Mouse (Mus musculus) cortical plate, adult 2 months (tissue): Measurements from ENCODE around the gene Dnhd1.

ENCODE experiments used
- CTCF ChIP-seq: fragments of 200-500 bp; IDR thresholded peaks from 2 replicates; pipeline ENCODE4 v1.5.1; 2011; ENCODE audit warnings: mild to moderate bottlenecking, control low read depth, low read length; ENCODE audit not compliant: insufficient read depth; ENCODE audit errors: extremely low read depth
- POLR2A ChIP-seq: fragments of 200-500 bp; IDR thresholded peaks from 2 replicates; pipeline ENCODE4 v1.6.1; 2011; ENCODE audit warnings: mild to moderate bottlenecking, low read length, control low read depth; ENCODE audit not compliant: insufficient read depth; ENCODE audit errors: extremely low read depth

DNA sequence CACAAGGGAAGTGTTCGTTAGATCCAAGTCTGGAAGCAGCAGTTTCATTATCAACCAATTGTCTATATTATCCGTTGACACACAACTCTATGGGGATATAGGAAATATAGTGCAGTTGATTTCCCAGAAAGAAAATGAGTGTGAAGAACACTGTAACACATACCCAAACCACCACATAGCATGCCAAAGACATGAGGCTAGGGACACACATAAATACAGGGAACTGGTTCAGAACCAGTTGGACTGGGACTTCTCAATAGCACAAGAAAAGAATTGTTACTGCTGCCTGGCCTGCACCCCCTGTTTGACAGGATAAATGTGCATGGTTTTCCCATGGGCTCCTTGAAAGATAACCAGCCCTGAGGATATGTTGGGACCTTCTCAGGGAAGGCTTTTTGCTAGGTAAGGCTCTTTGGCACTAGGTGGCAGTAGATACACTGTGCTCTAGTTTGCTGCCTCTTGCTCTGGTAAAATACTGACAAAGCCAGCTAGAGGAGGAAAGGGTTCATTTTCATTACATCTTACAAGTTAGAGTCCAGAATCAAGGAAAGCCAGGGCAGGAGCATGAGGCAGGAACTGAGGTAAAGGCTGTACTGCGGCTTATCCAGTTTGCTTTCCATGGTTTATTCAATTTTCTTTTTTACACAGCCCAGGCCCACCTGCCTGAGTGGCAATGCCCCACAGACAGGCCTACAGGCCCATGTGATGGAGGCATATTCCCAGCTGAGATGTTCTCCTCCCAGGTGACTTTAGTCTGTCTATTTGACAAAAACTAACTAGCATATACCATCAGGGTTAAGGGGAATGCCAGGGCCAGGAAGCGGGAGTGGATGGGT is 75.7 kb downstream of the Dnhd1 start:
- TF ChIP-seq CTCF (peak; percentile 80), POLR2A (no peak)
